Mouse (Mus musculus) kidney, embryonic 16.5 days (tissue): ENCODE results near the gene G2e3. TPM values are rescaled to one million over a fixed set of nuclear protein-coding genes. Genes with fewer than 3 reads are reported as not detected.

Experiments
- ATAC-seq: fragments of 200-750 bp; cut with Nextera tagmentation; 2 replicates; pipeline ENCODE4 v1.8.0; 2017; ENCODE audit warnings: moderate TSS enrichment; ENCODE audit not compliant: low FRiP score, low TSS enrichment
- H3K27ac ChIP-seq: fragments of 300-500 bp; sonication (generic); 2 replicates; pipeline ENCODE4 v1.5.1; 2014; ENCODE audit warnings: low read length
- H3K27me3 ChIP-seq: fragments of 300-500 bp; sonication (generic); 2 replicates; pipeline ENCODE4 v1.6.1; 2014; ENCODE audit warnings: low read length, control low read depth, mixed read lengths; ENCODE audit not compliant: insufficient read depth
- H3K36me3 ChIP-seq: fragments of 300-500 bp; sonication (generic); 2 replicates; pipeline ENCODE4 v1.6.1; 2014; ENCODE audit warnings: low read length, control low read depth, mixed read lengths; ENCODE audit not compliant: insufficient read depth
- H3K4me1 ChIP-seq: fragments of 300-500 bp; sonication (generic); 2 replicates; pipeline ENCODE4 v1.6.1; 2014; ENCODE audit warnings: low read length, control low read depth, mixed read lengths; ENCODE audit not compliant: insufficient read depth
- H3K4me2 ChIP-seq: fragments of 300-500 bp; sonication (generic); replicated peaks from 2 replicates; pipeline ENCODE4 v1.6.1; 2014; ENCODE audit warnings: low read depth, low read length
- H3K4me3 ChIP-seq: fragments of 300-500 bp; sonication (generic); 2 replicates; pipeline ENCODE4 v1.5.1; 2014; ENCODE audit warnings: mild to moderate bottlenecking, low read length
- H3K9ac ChIP-seq: fragments of 300-500 bp; sonication (generic); replicated peaks from 2 replicates; pipeline ENCODE4 v1.6.1; 2014; ENCODE audit warnings: low read length
- H3K9me3 ChIP-seq: fragments of 300-500 bp; sonication (generic); 2 replicates; pipeline ENCODE4 v1.6.1; 2016; ENCODE audit warnings: low read length, control low read depth
- WGBS: fragments of 180-500 bp; shearing (Covaris S2); extraction: QIAGEN DNeasy Blood & Tissue Kit; methylation state at CpG from one replicate; pipeline ENCODE4 v1.1.7; 2014; 5-methylcytosine and 5-hydroxymethylcytosine counted together
- polyA plus RNA-seq: library from polyadenylated mRNA; unstranded; fragments of >200 nt; fragmentation: Nextera tagmentation; extraction: Ambion mirVana; gene quantifications from 2 replicates; pipeline ENCODE4 v1.2.1, GENCODE M21; 2015

The G2e3 gene
- 28.7 and 32.0 TPM in 2 replicates for polyA plus RNA-seq

DNA sequence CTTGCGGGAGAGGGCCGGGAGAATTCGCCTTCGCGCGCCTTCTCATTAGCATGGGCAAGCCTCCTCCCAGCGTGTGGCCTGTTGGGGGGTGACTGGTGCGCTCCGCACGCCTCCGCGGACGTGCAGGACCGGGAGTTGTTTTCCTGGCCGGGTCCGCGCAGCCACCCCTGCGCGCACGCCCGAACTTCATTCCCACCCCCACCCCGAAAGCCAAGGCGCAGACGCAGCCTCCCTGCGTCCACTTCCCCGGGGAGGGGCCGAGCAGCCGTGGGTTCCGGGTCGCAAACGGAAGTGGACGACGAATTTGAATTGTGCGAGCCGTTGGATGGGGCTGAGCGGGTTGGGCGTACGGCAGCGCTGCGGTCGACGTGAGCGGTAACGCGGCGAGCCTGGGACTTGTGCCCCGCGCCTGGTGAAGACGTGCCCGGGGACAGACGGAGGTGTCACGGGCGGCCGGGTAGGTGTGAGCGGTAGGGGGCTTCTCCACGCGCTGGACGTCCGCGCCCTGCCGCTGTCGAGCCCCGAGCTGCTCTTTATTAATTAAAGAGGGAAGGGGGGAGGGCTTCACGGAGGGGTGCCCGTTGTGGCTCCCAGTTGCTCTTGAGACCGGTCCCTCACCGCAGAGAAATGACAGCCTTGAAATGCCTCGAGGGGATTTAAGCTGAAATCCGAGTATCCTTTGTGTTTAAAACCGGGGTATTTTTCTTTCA lies at the start of gene G2e3:
TSS of gene G2e3 (plus strand) at position 74 of the 710 bp plus-strand sequence.
- 0% methylated on average over 70 of the region's 70 CpGs for WGBS

DNA sequence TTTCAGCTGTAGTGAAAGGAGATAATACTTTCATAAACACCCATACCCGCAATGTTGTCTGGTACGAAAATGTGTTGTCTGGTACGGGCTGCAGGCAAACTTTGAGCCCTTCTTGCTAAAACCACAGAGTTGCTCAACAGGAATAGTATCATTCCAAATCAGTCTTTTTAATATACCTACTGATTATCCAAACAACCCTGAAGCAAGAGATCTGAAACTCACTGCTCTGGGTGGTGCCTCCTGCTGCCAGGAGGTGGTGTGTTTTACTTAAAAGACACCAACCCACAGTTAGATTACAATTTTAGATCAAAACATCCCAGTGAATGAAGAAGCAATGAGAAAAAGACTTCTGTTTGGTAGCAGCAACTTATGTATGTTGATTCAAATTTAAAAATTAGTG lies 24.3 kb upstream of the G2e3 start:
- no peak for ATAC-seq
- H3K4me2 ChIP-seq, result no peak overlapping the region
- no peak overlapping the region for H3K4me3 ChIP-seq
- no peaks in the 10 kb centered on the region for H3K36me3 ChIP-seq
- no peaks in the 10 kb centered on the region for H3K4me1 ChIP-seq
- no peak overlapping the region for H3K27ac ChIP-seq
- H3K9me3 ChIP-seq, result no peaks in the 10 kb centered on the region
- H3K9ac ChIP-seq, result no peak overlapping the region
- WGBS, result 89% methylated on average over 3 of the region's 3 CpGs
- no peaks in the 10 kb centered on the region for H3K27me3 ChIP-seq

More for the DNA sequence above, at the start of gene G2e3:
- peak within 1 kb of the TSS; percentile 97 for H3K9ac ChIP-seq
- H3K36me3 ChIP-seq, result peaks cover 14% of the 10 kb centered on the region
- H3K27ac ChIP-seq, result peak within 1 kb of the TSS; percentile 97
- peaks cover 18% of the 10 kb centered on the region for H3K4me1 ChIP-seq
- no peaks in the 10 kb centered on the region for H3K9me3 ChIP-seq
- H3K4me3 ChIP-seq, result peak within 1 kb of the TSS; percentile 83
- ATAC-seq, result peak; percentile 98
- no peaks in the 10 kb centered on the region for H3K27me3 ChIP-seq
- H3K4me2 ChIP-seq, result peak within 1 kb of the TSS; percentile 76

DNA sequence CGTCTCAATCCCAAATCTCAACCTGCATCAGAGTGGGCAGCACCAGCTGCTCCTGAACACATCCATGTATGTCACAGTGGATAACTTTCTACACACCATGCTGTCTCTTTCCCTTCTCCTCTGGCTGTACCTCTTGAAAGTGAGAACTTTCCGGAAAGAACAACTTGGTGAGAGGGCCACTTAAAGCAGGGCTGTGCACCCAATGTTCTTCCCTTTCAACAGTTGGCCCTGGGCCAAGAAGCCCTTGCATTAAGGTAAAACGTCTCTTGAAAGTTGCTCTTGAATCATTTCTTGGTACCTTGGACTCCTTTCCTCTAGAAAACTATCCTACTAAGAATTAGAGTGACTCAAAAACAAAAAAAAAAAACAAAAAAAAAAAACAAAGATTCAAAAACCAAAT lies 21.0 kb upstream of the G2e3 start:
- no peak for ATAC-seq
- no peak overlapping the region for H3K4me2 ChIP-seq
- H3K27me3 ChIP-seq, result no peaks in the 10 kb centered on the region
- no peaks in the 10 kb centered on the region for H3K36me3 ChIP-seq
- H3K4me3 ChIP-seq, result no peak overlapping the region
- 72% methylated on average over 3 of the region's 3 CpGs for WGBS
- no peaks in the 10 kb centered on the region for H3K9me3 ChIP-seq
- no peaks in the 10 kb centered on the region for H3K4me1 ChIP-seq
- H3K27ac ChIP-seq, result no peak overlapping the region
- no peak overlapping the region for H3K9ac ChIP-seq

DNA sequence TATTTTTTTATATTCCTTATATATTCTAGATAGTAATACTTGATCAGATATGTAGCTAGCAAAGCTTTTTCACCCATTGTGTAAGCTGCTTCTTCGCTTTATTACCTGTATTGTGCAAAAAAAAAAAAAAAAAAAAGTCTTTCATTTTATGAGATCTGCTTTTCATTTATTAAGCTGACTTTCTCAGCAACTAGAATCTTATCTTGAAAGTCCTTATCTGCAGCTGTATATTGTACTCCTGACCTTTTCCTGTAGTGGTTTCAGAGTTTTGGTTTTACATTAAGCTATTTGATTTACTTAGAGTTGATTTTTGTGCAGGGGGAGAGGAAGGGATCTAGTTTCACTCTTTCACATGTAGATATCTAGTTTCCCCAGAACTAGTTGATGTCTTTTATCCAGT lies 10.8 kb upstream of the G2e3 start:
- Histone ChIP-seq H3K9ac (no peak overlapping the region), H3K9me3 (no peaks in the 10 kb centered on the region), H3K27ac (no peak overlapping the region), H3K4me2 (no peak overlapping the region), H3K27me3 (no peaks in the 10 kb centered on the region), H3K4me1 (no peaks in the 10 kb centered on the region), H3K4me3 (no peak overlapping the region), H3K36me3 (no peaks in the 10 kb centered on the region)
- ATAC-seq, result no peak
- WGBS, result 86% methylated on average over 1 of the region's 1 CpGs

DNA sequence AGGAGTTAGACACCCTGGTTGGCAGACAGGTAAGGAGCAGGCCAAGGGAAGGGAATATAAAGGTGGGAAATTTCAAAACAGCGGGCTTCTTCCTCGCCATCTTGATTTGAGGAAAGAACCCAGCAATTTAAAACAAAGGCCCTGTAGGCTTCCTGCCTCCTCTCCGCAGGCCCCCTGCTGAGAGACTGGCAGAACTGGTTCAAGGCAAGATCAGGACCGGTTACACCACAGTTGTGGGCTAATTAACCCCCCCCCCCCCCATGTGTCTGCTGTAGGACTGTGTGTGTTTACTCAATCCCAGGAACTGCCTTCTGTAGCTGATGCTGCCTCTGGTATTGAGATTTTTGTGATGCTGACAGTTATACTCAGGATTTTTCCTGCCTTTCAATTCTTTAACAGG lies 1.7 kb upstream of the G2e3 start:
- no peaks in the 10 kb centered on the region for H3K36me3 ChIP-seq
- H3K27me3 ChIP-seq, result no peaks in the 10 kb centered on the region
- no peak overlapping the region for H3K4me3 ChIP-seq
- no peak overlapping the region for H3K9ac ChIP-seq
- H3K9me3 ChIP-seq, result no peaks in the 10 kb centered on the region
- H3K4me2 ChIP-seq, result no peak overlapping the region
- no peak for ATAC-seq
- H3K27ac ChIP-seq, result no peak overlapping the region
- WGBS, result 40% methylated on average over 4 of the region's 4 CpGs
- peaks cover 18% of the 10 kb centered on the region for H3K4me1 ChIP-seq

DNA sequence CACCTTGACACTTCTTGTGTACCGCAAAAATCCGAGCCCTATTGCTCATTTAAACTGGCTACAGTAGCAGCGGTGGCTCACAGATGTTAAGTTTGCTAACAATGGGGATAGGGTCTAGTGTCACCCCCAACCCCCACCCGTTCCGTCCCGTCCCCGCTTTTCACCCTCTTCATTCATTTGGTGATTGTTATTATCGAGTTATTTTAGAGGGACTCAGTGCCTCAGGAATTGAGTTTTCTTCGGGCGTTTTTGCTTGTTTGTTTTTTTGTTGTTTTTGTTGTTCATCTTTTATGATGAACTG lies 787 bp downstream of the G2e3 start:
- H3K9me3 ChIP-seq, result no peaks in the 10 kb centered on the region
- 1% methylated on average over 10 of the region's 10 CpGs for WGBS
- ATAC-seq, result peak; percentile 21

DNA sequence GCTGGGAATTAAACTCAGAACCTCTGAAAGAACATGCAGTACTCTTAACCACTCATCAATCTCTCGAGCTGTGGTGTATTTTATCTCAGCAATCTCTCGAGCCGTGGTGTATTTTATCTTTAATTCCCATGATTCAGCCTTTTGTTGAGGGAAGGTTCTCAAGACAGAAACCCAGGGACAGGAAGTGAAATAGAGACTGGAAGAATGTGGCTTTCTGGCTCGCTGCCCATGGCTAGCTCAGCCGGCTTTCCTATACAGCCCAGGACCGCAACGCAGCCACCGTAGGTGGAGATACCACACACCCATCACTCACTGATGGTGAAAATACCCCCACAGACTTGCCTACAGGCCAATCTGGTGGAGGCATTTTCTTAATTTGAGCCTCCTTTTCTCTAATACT lies 7.4 kb downstream of the G2e3 start:
- H3K4me1 ChIP-seq, result peaks cover 7% of the 10 kb centered on the region; the same call in 1 of the 2 replicates
- no peak overlapping the region for H3K27ac ChIP-seq
- no peaks in the 10 kb centered on the region for H3K9me3 ChIP-seq
- no peak overlapping the region for H3K9ac ChIP-seq
- H3K27me3 ChIP-seq, result no peaks in the 10 kb centered on the region
- ATAC-seq, result no peak
- 58% methylated on average over 8 of the region's 8 CpGs for WGBS
- peaks cover 52% of the 10 kb centered on the region for H3K36me3 ChIP-seq
- H3K4me2 ChIP-seq, result no peak overlapping the region
- H3K4me3 ChIP-seq, result no peak overlapping the region

More for the DNA sequence above, 787 bp downstream of the G2e3 start:
- peak overlapping the region; percentile 97 for H3K27ac ChIP-seq
- H3K4me3 ChIP-seq, result peak overlapping the region; percentile 83
- peak overlapping the region; percentile 97 for H3K9ac ChIP-seq
- H3K36me3 ChIP-seq, result peaks cover 19% of the 10 kb centered on the region
- H3K4me1 ChIP-seq, result peaks cover 18% of the 10 kb centered on the region
- H3K4me2 ChIP-seq, result peak overlapping the region; percentile 76
- H3K27me3 ChIP-seq, result no peaks in the 10 kb centered on the region

DNA sequence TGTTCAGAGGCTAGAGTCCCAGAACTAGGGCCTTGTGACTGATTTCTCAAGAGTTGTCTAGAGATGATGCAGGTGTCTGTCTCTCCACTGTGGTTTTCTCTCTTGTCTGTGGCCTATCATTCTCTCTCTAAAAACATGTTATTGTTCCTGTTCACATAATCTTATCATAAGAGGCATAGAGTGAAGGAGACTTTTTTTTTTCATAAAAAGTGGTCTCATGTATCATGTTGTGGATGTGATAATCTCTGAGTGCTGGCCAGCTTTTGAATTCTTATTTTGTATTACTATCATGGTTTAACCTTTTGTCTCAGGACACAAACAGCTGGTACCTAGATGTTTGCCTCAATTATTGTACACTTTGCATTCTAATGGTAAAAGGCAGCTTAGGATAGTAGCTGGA lies 13.4 kb downstream of the G2e3 start:
- H3K9me3 ChIP-seq, result no peaks in the 10 kb centered on the region
- H3K9ac ChIP-seq, result no peak overlapping the region
- H3K4me3 ChIP-seq, result no peak overlapping the region
- no peaks in the 10 kb centered on the region for H3K4me1 ChIP-seq
- ATAC-seq, result no peak
- H3K27ac ChIP-seq, result no peak overlapping the region
- no peak overlapping the region for H3K4me2 ChIP-seq
- no peaks in the 10 kb centered on the region for H3K27me3 ChIP-seq
- peaks cover 47% of the 10 kb centered on the region for H3K36me3 ChIP-seq

DNA sequence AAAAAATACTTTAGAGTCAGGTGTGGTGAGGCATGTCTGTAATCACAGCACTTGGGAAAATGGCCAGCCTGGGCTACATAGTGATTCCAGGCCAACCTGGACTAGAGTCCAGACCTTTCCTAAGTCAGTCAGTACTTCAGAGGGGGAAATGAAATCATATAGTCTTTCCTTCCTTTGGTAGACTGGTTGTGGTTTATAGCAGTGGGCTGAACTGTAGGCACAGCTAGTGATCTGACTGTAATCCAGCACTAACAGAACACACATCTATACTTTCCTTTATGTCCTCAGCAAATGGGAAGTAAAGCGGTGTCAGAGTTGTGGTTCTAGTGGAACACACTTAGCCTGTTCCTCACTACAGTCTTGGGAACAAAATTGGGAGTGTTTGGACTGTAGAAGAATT lies 15.0 kb downstream of the G2e3 start:
- Histone ChIP-seq H3K36me3 (peaks cover 47% of the 10 kb centered on the region), H3K4me3 (no peak overlapping the region), H3K27ac (no peak overlapping the region), H3K4me1 (no peaks in the 10 kb centered on the region), H3K9me3 (no peaks in the 10 kb centered on the region), H3K9ac (no peak overlapping the region), H3K4me2 (no peak overlapping the region), H3K27me3 (no peaks in the 10 kb centered on the region)
- no peak for ATAC-seq
- WGBS, result 96% methylated on average over 1 of the region's 1 CpGs

DNA sequence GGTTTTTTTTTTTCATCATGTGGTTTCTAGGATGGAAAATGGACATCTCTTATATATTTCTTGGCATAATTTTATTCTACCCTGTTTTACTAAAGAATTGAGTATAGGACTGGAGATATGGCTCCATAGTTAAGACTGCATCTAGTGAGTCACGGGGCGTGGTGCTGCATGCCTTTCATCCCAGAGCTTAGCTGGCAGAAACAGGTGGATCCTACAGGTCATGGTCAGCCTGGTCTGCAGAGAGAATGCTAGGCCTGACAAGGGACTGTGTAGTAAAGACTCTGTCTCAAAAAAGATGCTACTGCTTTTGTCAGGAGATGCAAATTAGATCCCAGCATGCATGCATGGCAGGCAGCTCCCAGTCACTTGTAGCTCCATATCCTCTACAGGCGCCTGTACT lies 20.6 kb downstream of the G2e3 start:
- Histone ChIP-seq H3K4me2 (no peak overlapping the region), H3K27ac (no peak overlapping the region), H3K27me3 (no peaks in the 10 kb centered on the region), H3K4me3 (no peak overlapping the region), H3K36me3 (peaks cover 33% of the 10 kb centered on the region), H3K4me1 (no peaks in the 10 kb centered on the region), H3K9ac (no peak overlapping the region), H3K9me3 (no peaks in the 10 kb centered on the region)
- no peak for ATAC-seq
- 99% methylated on average over 3 of the region's 3 CpGs for WGBS
